Mouse (Mus musculus): Measurements from ENCODE around the gene Pign. TPM values are rescaled to one million over a fixed set of nuclear protein-coding genes. Genes with fewer than 3 reads are reported as not detected.

Gene Pign
- 5.9 and 6.2 TPM in 2 replicates for polyA plus RNA-seq (2012; rRNA removed)

DNA sequence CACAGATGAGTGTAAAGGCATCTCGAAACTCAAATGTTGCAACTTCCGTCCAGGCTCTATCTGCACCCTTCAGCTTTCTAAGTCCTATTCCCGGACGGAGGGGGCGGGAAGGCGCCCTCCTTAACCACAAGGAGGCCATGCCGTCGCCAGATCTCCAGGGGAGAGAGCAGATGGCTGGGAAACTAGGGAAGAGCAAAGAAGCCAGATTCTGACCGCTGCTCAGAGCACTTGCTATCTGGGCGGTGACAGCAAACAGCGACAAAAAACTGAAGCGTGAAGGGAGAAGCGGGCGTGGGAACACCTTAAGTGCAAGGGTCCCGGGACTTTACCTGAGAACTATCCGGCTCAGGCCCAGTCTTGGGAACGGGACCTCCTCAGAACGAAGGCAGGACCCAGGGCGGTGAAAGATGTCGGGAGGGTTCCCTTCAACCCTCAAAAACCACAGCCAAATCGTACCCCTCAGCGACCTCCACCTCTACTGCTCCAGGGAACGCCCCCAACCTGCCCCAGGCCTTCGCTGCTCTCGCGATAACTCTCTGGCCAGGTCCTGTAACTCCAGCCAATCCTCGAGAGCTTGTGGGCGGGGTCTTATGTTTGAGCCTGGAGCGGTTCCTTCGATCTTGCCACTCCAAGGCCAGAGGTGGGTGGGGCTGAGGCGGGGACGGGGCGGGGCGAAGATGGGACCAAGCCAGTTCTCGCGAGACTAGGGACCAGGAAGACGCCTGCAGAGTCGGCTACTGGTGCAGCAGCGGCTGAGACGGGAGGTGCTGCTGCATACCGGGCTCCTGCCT lies at the start of gene Pign, which contains the start of gene Relch:
TSS of gene Pign (minus strand) at position 507 of the 791 bp plus-strand sequence.
TSS of gene Relch (plus strand) at position 691 of the 791 bp plus-strand sequence.

Other genes starting within 250 kb of the Pign start
- 8.3 and 9.7 TPM in 2 replicates for gene Relch, start 184 bp upstream of the Pign start, polyA plus RNA-seq (2012; rRNA removed)
- 0.37 and 0.44 TPM in 2 replicates for gene Tnfrsf11a, start 117.0 kb upstream of the Pign start, polyA plus RNA-seq (2012; rRNA removed)

Data from liver, embryonic 14 days (tissue).